Mouse (Mus musculus) stomach, embryonic 15.5 days (tissue): Measurements from ENCODE around the gene Gm49711. TPM values are rescaled to one million over a fixed set of nuclear protein-coding genes. Genes with fewer than 3 reads are reported as not detected.

Experiments used
- ATAC-seq: fragments of 200-750 bp; cut with Nextera tagmentation; 2 replicates; pipeline ENCODE4 v1.8.0; 2017; ENCODE audit warnings: low read depth, moderate number of reproducible peaks, moderate TSS enrichment; ENCODE audit not compliant: insufficient read depth, low FRiP score
- H3K27ac ChIP-seq: fragments of 300-500 bp; sonication (generic); 2 replicates; pipeline ENCODE4 v1.5.1; 2015; ENCODE audit warnings: mild to moderate bottlenecking, inconsistent platforms
- H3K27me3 ChIP-seq: fragments of 300-500 bp; sonication (generic); replicated peaks from 2 replicates; pipeline ENCODE4 v1.6.1; 2015; ENCODE audit warnings: inconsistent platforms
- H3K36me3 ChIP-seq: fragments of 300-500 bp; sonication (generic); 2 replicates; pipeline ENCODE4 v1.6.1; 2015; ENCODE audit warnings: inconsistent platforms
- H3K4me1 ChIP-seq: fragments of 300-500 bp; sonication (generic); 2 replicates; pipeline ENCODE4 v1.6.1; 2015; ENCODE audit warnings: inconsistent platforms
- H3K4me2 ChIP-seq: fragments of 300-500 bp; sonication (generic); 2 replicates; pipeline ENCODE4 v1.6.1; 2015; ENCODE audit warnings: mild to moderate bottlenecking, inconsistent platforms
- H3K4me3 ChIP-seq: fragments of 300-500 bp; sonication (generic); replicated peaks from 2 replicates; pipeline ENCODE4 v1.5.1; 2015; ENCODE audit warnings: inconsistent platforms
- H3K9ac ChIP-seq: fragments of 300-500 bp; sonication (generic); 2 replicates; pipeline ENCODE4 v1.6.1; 2015; ENCODE audit warnings: inconsistent platforms
- H3K9me3 ChIP-seq: fragments of 300-500 bp; sonication (generic); 2 replicates; pipeline ENCODE4 v1.6.1; 2016; ENCODE audit warnings: inconsistent platforms
- WGBS: fragments of 180-500 bp; shearing (Covaris S2); methylation state at CpG from one replicate; pipeline ENCODE4 v1.1.7; 2015; 5-methylcytosine and 5-hydroxymethylcytosine counted together
- polyA plus RNA-seq: library from polyadenylated mRNA; unstranded; fragments of >200 nt; fragmentation: Nextera tagmentation; extraction: Ambion mirVana; gene quantifications from 2 replicates; pipeline ENCODE4 v1.2.1, GENCODE M21; 2015

Gm49711 gene
- polyA plus RNA-seq, 1 experiment from 2014 or later = not detected

GRCm38 (mm10) chr16:92039421-92039820, 18.7 kb upstream of the Gm49711 start:
- Histone ChIP-seq H3K9ac (no peak overlapping the region), H3K27ac (no peak overlapping the region), H3K4me1 (no peaks in the 10 kb centered on the region), H3K4me2 (no peak overlapping the region), H3K9me3 (no peaks in the 10 kb centered on the region), H3K36me3 (no peaks in the 10 kb centered on the region), H3K27me3 (no peaks in the 10 kb centered on the region), H3K4me3 (no peak overlapping the region)
- no peak; the same call in 1 of the 2 replicates for ATAC-seq
- 79% methylated on average over 7 of the region's 7 CpGs for WGBS

GRCm38 (mm10) chr16:92039966-92040365, 18.1 kb upstream of the Gm49711 start:
- H3K4me3 ChIP-seq = no peak overlapping the region
- H3K9me3 ChIP-seq = no peaks in the 10 kb centered on the region
- H3K9ac ChIP-seq = no peak overlapping the region
- no peak overlapping the region for H3K4me2 ChIP-seq
- no peaks in the 10 kb centered on the region for H3K36me3 ChIP-seq
- H3K4me1 ChIP-seq = no peaks in the 10 kb centered on the region
- WGBS = 95% methylated on average over 11 of the region's 11 CpGs
- ATAC-seq = no peak
- no peaks in the 10 kb centered on the region for H3K27me3 ChIP-seq
- no peak overlapping the region for H3K27ac ChIP-seq

DNA sequence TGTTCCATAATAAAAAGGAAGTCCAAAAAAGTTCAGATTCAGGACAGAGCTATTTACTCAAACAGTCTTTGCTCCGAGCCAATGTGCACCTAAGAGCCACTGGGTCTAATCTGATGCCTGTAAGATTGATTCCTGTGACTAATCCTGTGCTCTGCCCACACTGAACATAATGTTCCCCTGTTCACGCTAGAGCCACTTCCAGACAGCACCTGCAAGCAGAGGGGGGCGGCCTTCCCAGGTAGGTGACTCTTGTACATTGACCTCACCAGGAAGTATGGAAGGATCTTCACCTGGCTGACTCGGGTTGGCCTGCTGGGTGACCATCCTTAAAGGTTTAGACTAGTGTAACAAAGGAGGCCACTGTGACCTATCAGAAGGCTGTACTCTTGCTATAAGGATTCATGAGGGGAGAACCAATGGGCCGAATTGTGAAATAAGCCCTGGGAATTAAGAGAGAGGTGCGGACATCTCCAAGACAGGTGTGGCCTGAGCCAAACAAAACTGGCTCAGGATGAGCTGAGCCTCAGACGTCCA, 6.3 kb upstream of the Gm49711 start:
- ATAC-seq = no peak
- Histone ChIP-seq H3K27me3 (no peaks in the 10 kb centered on the region), H3K4me3 (no peak overlapping the region), H3K4me1 (no peaks in the 10 kb centered on the region), H3K4me2 (no peak overlapping the region), H3K9me3 (no peaks in the 10 kb centered on the region), H3K9ac (no peak overlapping the region), H3K27ac (no peak overlapping the region), H3K36me3 (no peaks in the 10 kb centered on the region)
- 74% methylated on average over 7 of the region's 7 CpGs for WGBS

GRCm38 (mm10) chr16:92052569-92052968, 5.5 kb upstream of the Gm49711 start:
- Histone ChIP-seq H3K27me3 (no peaks in the 10 kb centered on the region), H3K9me3 (no peaks in the 10 kb centered on the region), H3K4me2 (no peak overlapping the region), H3K9ac (no peak overlapping the region), H3K4me1 (0 out of 2 replicates have a peak, but pooled peaks cover 4% of the 10 kb centered on the region), H3K36me3 (no peaks in the 10 kb centered on the region), H3K4me3 (no peak overlapping the region), H3K27ac (no peak overlapping the region)
- WGBS = 67% methylated on average over 10 of the region's 10 CpGs
- ATAC-seq = no peak

DNA sequence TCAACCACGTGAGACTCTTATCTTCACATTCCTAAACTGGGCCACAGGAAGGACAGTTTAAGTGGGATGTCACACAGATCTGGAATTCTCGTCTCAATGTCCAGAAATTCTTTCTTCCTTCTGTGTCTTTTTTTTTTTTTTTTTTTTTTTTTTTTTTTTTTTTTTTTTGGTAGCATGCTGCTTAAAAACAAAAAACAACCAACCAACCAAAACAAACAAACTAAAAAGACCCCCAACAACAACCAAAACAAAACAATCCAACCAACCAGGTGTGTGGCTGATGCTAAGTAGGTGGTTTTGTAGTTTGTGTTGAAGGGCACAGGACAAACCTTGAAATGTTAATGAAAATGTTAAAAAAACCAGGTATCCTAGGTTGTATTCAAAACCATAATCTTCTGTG, 1.4 kb upstream of the Gm49711 start:
- 0 out of 2 replicates have a peak, but pooled peaks cover 11% of the 10 kb centered on the region for H3K4me1 ChIP-seq
- 0 out of 2 replicates have a peak, but pooled peaks cover 3% of the 10 kb centered on the region for H3K36me3 ChIP-seq
- WGBS = 40% methylated on average over 2 of the region's 2 CpGs
- no peak for ATAC-seq
- H3K9ac ChIP-seq = no peak overlapping the region
- no peak overlapping the region for H3K27ac ChIP-seq
- no peaks in the 10 kb centered on the region for H3K9me3 ChIP-seq
- H3K4me2 ChIP-seq = no peak overlapping the region
- H3K27me3 ChIP-seq = no peaks in the 10 kb centered on the region
- no peak overlapping the region for H3K4me3 ChIP-seq

GRCm38 (mm10) chr16:92057456-92057851, 662 bp upstream of the Gm49711 start:
- Histone ChIP-seq H3K27ac (peak overlapping the region; percentile 89), H3K36me3 (peaks cover 6% of the 10 kb centered on the region; the same call in 1 of the 2 replicates), H3K4me3 (peak overlapping the region; percentile 89), H3K9me3 (no peaks in the 10 kb centered on the region), H3K4me2 (peak overlapping the region; percentile 87), H3K27me3 (no peaks in the 10 kb centered on the region), H3K9ac (peak overlapping the region; percentile 92), H3K4me1 (0 out of 2 replicates have a peak, but pooled peaks cover 11% of the 10 kb centered on the region)
- 3% methylated on average over 11 of the region's 11 CpGs for WGBS
- ATAC-seq = peak; percentile 28; the same call in 1 of the 2 replicates

GRCm38 (mm10) chr16:92058644-92059620, 816 bp downstream of the Gm49711 start:
- no peaks in the 10 kb centered on the region for H3K27me3 ChIP-seq
- peak overlapping the region; percentile 89 for H3K4me3 ChIP-seq
- H3K9ac ChIP-seq = peak overlapping the region; percentile 69
- ATAC-seq = no peak
- 0 out of 2 replicates have a peak, but pooled peaks cover 11% of the 10 kb centered on the region for H3K4me1 ChIP-seq
- no peak overlapping the region for H3K27ac ChIP-seq
- peak overlapping the region; percentile 87 for H3K4me2 ChIP-seq
- WGBS = 3% methylated on average over 59 of the region's 63 CpGs
- peaks cover 9% of the 10 kb centered on the region; the same call in 1 of the 2 replicates for H3K36me3 ChIP-seq
- H3K9me3 ChIP-seq = no peaks in the 10 kb centered on the region

DNA sequence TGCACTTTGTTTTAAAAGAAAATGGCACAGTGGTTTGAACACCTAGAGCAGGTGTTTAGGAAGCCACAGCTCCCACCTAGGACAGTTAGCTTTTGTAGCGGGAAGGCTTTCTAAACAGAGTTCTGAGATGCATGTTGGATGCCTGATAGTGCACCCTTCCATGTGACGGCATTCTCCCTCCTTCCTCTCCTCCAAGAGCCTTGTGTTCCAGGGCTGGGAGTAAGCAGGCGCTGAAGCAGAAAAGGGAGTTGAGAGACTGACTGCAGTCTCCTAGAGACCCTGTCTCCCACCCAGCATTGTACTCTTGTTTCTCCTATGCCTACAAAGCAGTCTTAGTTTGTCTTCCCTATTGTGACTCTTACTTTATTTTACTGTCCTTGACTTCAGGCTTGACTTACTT, 2.1 kb downstream of the Gm49711 start:
- Histone ChIP-seq H3K4me2 (no peak overlapping the region), H3K9me3 (no peaks in the 10 kb centered on the region), H3K9ac (no peak overlapping the region), H3K36me3 (peaks cover 9% of the 10 kb centered on the region; the same call in 1 of the 2 replicates), H3K27ac (no peak overlapping the region), H3K27me3 (no peaks in the 10 kb centered on the region), H3K4me1 (0 out of 2 replicates have a peak, but pooled peaks cover 11% of the 10 kb centered on the region), H3K4me3 (no peak overlapping the region)
- WGBS = 73% methylated on average over 3 of the region's 3 CpGs
- no peak for ATAC-seq

DNA sequence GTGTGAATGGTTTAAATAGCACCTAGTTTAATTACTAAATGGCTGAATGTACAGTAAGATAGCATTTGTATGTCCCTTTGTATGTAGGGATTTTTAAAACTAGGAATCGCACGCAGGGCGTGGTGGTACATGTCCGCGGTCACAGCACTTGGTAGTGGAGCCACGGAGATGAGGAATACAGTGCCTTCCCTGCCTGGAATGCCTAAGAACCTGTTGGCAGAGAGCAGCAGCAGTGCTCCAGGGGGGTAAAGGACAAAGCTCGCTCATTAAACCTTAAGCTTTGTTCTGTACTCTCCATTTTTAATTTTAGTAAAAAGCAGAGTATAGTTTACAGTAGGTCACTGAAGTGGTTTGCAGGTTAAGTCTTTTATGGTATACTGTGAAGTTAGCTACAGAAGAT, 3.5 kb downstream of the Gm49711 start:
- ATAC-seq = no peak
- no peak overlapping the region for H3K4me2 ChIP-seq
- H3K4me1 ChIP-seq = 0 out of 2 replicates have a peak, but pooled peaks cover 11% of the 10 kb centered on the region
- H3K9ac ChIP-seq = no peak overlapping the region
- 89% methylated on average over 7 of the region's 7 CpGs for WGBS
- H3K36me3 ChIP-seq = peaks cover 9% of the 10 kb centered on the region; the same call in 1 of the 2 replicates
- no peak overlapping the region for H3K4me3 ChIP-seq
- no peak overlapping the region for H3K27ac ChIP-seq
- no peaks in the 10 kb centered on the region for H3K9me3 ChIP-seq
- no peaks in the 10 kb centered on the region for H3K27me3 ChIP-seq

GRCm38 (mm10) chr16:92062832-92063231, 4.7 kb downstream of the Gm49711 start:
- 96% methylated on average over 1 of the region's 1 CpGs for WGBS
- no peak for ATAC-seq
- H3K36me3 ChIP-seq = peaks cover 9% of the 10 kb centered on the region; the same call in 1 of the 2 replicates

GRCm38 (mm10) chr16:92064801-92065200, 6.7 kb downstream of the Gm49711 start:
- peaks cover 12% of the 10 kb centered on the region; the same call in 1 of the 2 replicates for H3K36me3 ChIP-seq
- 92% methylated on average over 2 of the region's 2 CpGs for WGBS
- H3K27me3 ChIP-seq = no peaks in the 10 kb centered on the region
- H3K4me1 ChIP-seq = 0 out of 2 replicates have a peak, but pooled peaks cover under 1% of the 10 kb centered on the region
- no peak overlapping the region for H3K4me2 ChIP-seq
- H3K9me3 ChIP-seq = no peaks in the 10 kb centered on the region
- H3K4me3 ChIP-seq = no peak overlapping the region
- ATAC-seq = no peak
- H3K9ac ChIP-seq = no peak overlapping the region
- no peak overlapping the region for H3K27ac ChIP-seq

More at GRCm38 (mm10) chr16:92062832-92063231, 4.7 kb downstream of the Gm49711 start:
- Histone ChIP-seq H3K27me3 (no peaks in the 10 kb centered on the region), H3K27ac (no peak overlapping the region), H3K9me3 (no peaks in the 10 kb centered on the region), H3K4me1 (0 out of 2 replicates have a peak, but pooled peaks cover 6% of the 10 kb centered on the region), H3K9ac (no peak overlapping the region), H3K4me2 (no peak overlapping the region), H3K4me3 (no peak overlapping the region)

- H3K9me3 ChIP-seq = no peaks in the 10 kb centered on the region
- 0 out of 2 replicates have a peak, but pooled peaks cover 4% of the 10 kb centered on the region for H3K36me3 ChIP-seq
- 84% methylated on average over 8 of the region's 8 CpGs for WGBS
- H3K4me2 ChIP-seq = no peak overlapping the region
- H3K27ac ChIP-seq = no peak overlapping the region
- H3K4me3 ChIP-seq = no peak overlapping the region
- H3K9ac ChIP-seq = no peak overlapping the region
- H3K27me3 ChIP-seq = no peaks in the 10 kb centered on the region
- ATAC-seq = no peak
- no peaks in the 10 kb centered on the region for H3K4me1 ChIP-seq
Observed at GRCm38 (mm10) chr16:92070338-92070737, 12.2 kb downstream of the Gm49711 start.
